Mouse (Mus musculus) heart, postnatal 0 days (tissue): ENCODE measurements at regions not wholly inside any gene's neighbourhood (a gene's known extent, or its start where the extent isn't known, plus 50 kb on each side); places are given as distances from the start of the nearest gene placed in this dataset.

Experiments used
- ATAC-seq: fragments of 200-750 bp; cut with Nextera tagmentation; 2 replicates; pipeline ENCODE4 v1.8.0; 2017; ENCODE audit warnings: low read depth, moderate number of reproducible peaks, moderate library complexity; ENCODE audit not compliant: insufficient read depth
- DNase-seq: peaks from one replicate; pipeline ENCODE4 v3.0.0-alpha.2; 2016; ENCODE audit warnings: low spot score
- H3K27ac ChIP-seq: fragments of 300-500 bp; sonication (generic); 2 replicates; pipeline ENCODE4 v1.5.1; 2014; ENCODE audit warnings: low read depth, mild to moderate bottlenecking
- H3K27me3 ChIP-seq: fragments of 300-500 bp; sonication (generic); 2 replicates; pipeline ENCODE4 v1.6.1; 2014; ENCODE audit warnings: low read length, mixed read lengths; ENCODE audit not compliant: control insufficient read depth, insufficient read depth
- H3K36me3 ChIP-seq: fragments of 300-500 bp; sonication (generic); replicated peaks from 2 replicates; pipeline ENCODE4 v1.6.1; 2014; ENCODE audit warnings: low read length, mixed read lengths; ENCODE audit not compliant: control insufficient read depth, insufficient read depth
- H3K4me1 ChIP-seq: fragments of 300-500 bp; sonication (generic); 2 replicates; pipeline ENCODE4 v1.6.1; 2014; ENCODE audit warnings: antibody characterized with exemption; ENCODE audit not compliant: control insufficient read depth, insufficient read depth
- H3K4me2 ChIP-seq: fragments of 300-500 bp; sonication (generic); 2 replicates; pipeline ENCODE4 v1.6.1; 2014; ENCODE audit warnings: low read depth, mild to moderate bottlenecking, low read length, moderate library complexity
- H3K4me3 ChIP-seq: fragments of 300-500 bp; sonication (generic); 2 replicates; pipeline ENCODE4 v1.5.1; 2014; ENCODE audit warnings: low read depth, low read length
- H3K9ac ChIP-seq: fragments of 300-500 bp; sonication (generic); replicated peaks from 2 replicates; pipeline ENCODE4 v1.6.1; 2014; ENCODE audit warnings: low read depth, low read length, mixed read lengths
- H3K9me3 ChIP-seq: fragments of 300-500 bp; sonication (generic); replicated peaks from 2 replicates; pipeline ENCODE4 v1.6.1; 2016; ENCODE audit warnings: low read length; ENCODE audit not compliant: control insufficient read depth
- CTCF ChIP-seq: IDR thresholded peaks from 2 replicates; pipeline ENCODE4 v1.5.1; 2016; ENCODE audit warnings: antibody characterized with exemption, control low read depth, low read depth
- EP300 ChIP-seq: IDR thresholded peaks from 2 replicates; pipeline ENCODE4 v1.6.1; 2016; ENCODE audit warnings: antibody characterized with exemption, low read depth
- WGBS: fragments of 180-500 bp; shearing (Covaris S2); extraction: QIAGEN DNeasy Blood & Tissue Kit; methylation state at CpG from one replicate; pipeline ENCODE4 v1.1.7; 2014; 5-methylcytosine and 5-hydroxymethylcytosine counted together

GRCm38 (mm10) chr9:23041537-23042472 is 181.1 kb upstream of the Bmper start:
- Histone ChIP-seq H3K27ac (no peak overlapping the region), H3K9ac (no peak overlapping the region), H3K9me3 (no peaks in the 10 kb centered on the region), H3K36me3 (no peaks in the 10 kb centered on the region), H3K27me3 (peaks cover under 1% of the 10 kb centered on the region; the same call in 1 of the 2 replicates), H3K4me3 (no peak overlapping the region), H3K4me1 (peaks cover under 1% of the 10 kb centered on the region; the same call in 1 of the 2 replicates), H3K4me2 (no peak overlapping the region)
- ATAC-seq (0 out of 2 replicates have a peak, but pooled peaks have one; percentile 17), DNase-seq (no peak)
- no peak for TF ChIP-seq CTCF
- no peak for TF ChIP-seq EP300
- 49% methylated on average over 22 of the region's 22 CpGs for WGBS

- no peak overlapping the region for H3K4me3 ChIP-seq
- H3K9me3 ChIP-seq = no peaks in the 10 kb centered on the region
- no peak overlapping the region for H3K9ac ChIP-seq
- no peaks in the 10 kb centered on the region for H3K36me3 ChIP-seq
- DNase-seq (no peak), ATAC-seq (no peak)
- TF ChIP-seq EP300 = no peak
- TF ChIP-seq CTCF = no peak
- no peak overlapping the region for H3K27ac ChIP-seq
- H3K4me1 ChIP-seq = no peaks in the 10 kb centered on the region
- 36% methylated on average over 4 of the region's 4 CpGs for WGBS
- H3K4me2 ChIP-seq = no peak overlapping the region
- H3K27me3 ChIP-seq = no peaks in the 10 kb centered on the region
Measured at GRCm38 (mm10) chr9:23043006-23043405, 179.9 kb upstream of the Bmper start.

- H3K27ac ChIP-seq = no peak overlapping the region
- H3K4me3 ChIP-seq = no peak overlapping the region
- H3K9ac ChIP-seq = no peak overlapping the region
- no peaks in the 10 kb centered on the region for H3K27me3 ChIP-seq
- no peak for DNase-seq
- TF ChIP-seq CTCF (no peak), EP300 (no peak)
- ATAC-seq = no peak
- H3K4me1 ChIP-seq = no peaks in the 10 kb centered on the region
- WGBS = 28% methylated on average over 2 of the region's 2 CpGs
- H3K4me2 ChIP-seq = no peak overlapping the region
- no peaks in the 10 kb centered on the region for H3K9me3 ChIP-seq
- no peaks in the 10 kb centered on the region for H3K36me3 ChIP-seq
Measured at GRCm38 (mm10) chr9:23045486-23045885, 177.4 kb upstream of the Bmper start.

- no peak overlapping the region for H3K9ac ChIP-seq
- H3K27ac ChIP-seq = no peak overlapping the region
- no peaks in the 10 kb centered on the region for H3K36me3 ChIP-seq
- H3K27me3 ChIP-seq = no peaks in the 10 kb centered on the region
- ATAC-seq (no peak), DNase-seq (no peak)
- 47% methylated on average over 2 of the region's 2 CpGs for WGBS
- H3K9me3 ChIP-seq = no peaks in the 10 kb centered on the region
- TF ChIP-seq CTCF = no peak
- TF ChIP-seq EP300 = no peak
- H3K4me2 ChIP-seq = no peak overlapping the region
- H3K4me3 ChIP-seq = no peak overlapping the region
- H3K4me1 ChIP-seq = no peaks in the 10 kb centered on the region
Measured at GRCm38 (mm10) chr9:23050751-23051150, 172.1 kb upstream of the Bmper start.

GRCm38 (mm10) chr9:23059526-23059925 is 163.3 kb upstream of the Bmper start:
- TF ChIP-seq CTCF = no peak
- TF ChIP-seq EP300 = no peak
- ATAC-seq (no peak), DNase-seq (no peak)
- Histone ChIP-seq H3K9me3 (no peaks in the 10 kb centered on the region), H3K36me3 (no peaks in the 10 kb centered on the region), H3K4me3 (no peak overlapping the region), H3K4me2 (no peak overlapping the region), H3K27me3 (no peaks in the 10 kb centered on the region), H3K27ac (no peak overlapping the region), H3K4me1 (no peaks in the 10 kb centered on the region), H3K9ac (no peak overlapping the region)
- WGBS = 64% methylated on average over 4 of the region's 4 CpGs
